Mouse (Mus musculus) lung, adult 2 months (tissue): ENCODE measurements at regions not wholly inside any gene's neighbourhood (a gene's known extent, or its start where the extent isn't known, plus 50 kb on each side); places are given as distances from the start of the nearest gene placed in this dataset.

Source experiments
- CTCF ChIP-seq: fragments of 200-500 bp; IDR thresholded peaks from 2 replicates; pipeline ENCODE4 v1.5.1; 2011; ENCODE audit warnings: mild to moderate bottlenecking, low read length, control low read depth; ENCODE audit not compliant: insufficient read depth
- POLR2A ChIP-seq: fragments of 200-500 bp; IDR thresholded peaks from 2 replicates; pipeline ENCODE4 v1.6.1; 2011; ENCODE audit warnings: low read depth, mild to moderate bottlenecking, control low read depth, low read length, borderline replicate concordance; ENCODE audit errors: extremely low read depth

- TF ChIP-seq CTCF (no peak), POLR2A (no peak)
These were observed 173.1 kb upstream of the Ube2e3 start for GRCm38 (mm10) chr2:78694851-78695250.
